Mouse (Mus musculus) myocyte (in vitro differentiated cells): ENCODE data around the gene Bmp2k.

Experiments used
- MYOG ChIP-seq, 3 experiments: IDR thresholded peaks; one replicate each; pipeline ENCODE4 v1.6.1; 2011; ENCODE audit warnings: control low read depth in 2 of 3, low read depth in 2 of 3, mild to moderate bottlenecking in 2 of 3; ENCODE audit not compliant: insufficient read length in 2 of 3, control insufficient read depth in 1 of 3, insufficient read depth in 1 of 3
- POLR2A ChIP-seq: IDR thresholded peaks from one replicate; pipeline ENCODE4 v1.6.1; 2011; ENCODE audit warnings: low read depth, mild to moderate bottlenecking, control low read depth, moderate library complexity; ENCODE audit not compliant: insufficient read length
- TCF12 ChIP-seq: IDR thresholded peaks from one replicate; pipeline ENCODE4 v1.6.1; 2011; ENCODE audit warnings: mild to moderate bottlenecking, control low read depth; ENCODE audit not compliant: poor library complexity, insufficient read depth, severe bottlenecking

DNA sequence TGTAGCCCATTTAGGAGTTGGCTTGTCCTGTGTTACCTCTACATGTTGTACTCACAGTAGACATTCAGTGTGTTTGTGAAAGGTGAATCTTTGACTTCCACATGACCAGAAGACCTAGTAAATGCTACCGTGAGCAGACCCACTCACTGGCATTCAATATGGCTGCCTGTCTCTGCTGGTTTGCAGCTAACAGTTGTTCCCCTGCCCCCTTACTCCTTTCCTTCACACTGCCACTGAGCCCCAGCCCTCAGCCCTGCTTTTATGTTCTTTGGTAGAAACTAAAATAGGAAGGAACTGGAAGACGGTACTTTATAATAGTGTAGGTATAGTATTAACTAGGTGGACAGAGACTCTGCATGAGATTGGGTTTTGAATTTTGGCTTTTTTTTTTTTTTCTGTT, 8.4 kb downstream of the Bmp2k start:
- TF ChIP-seq POLR2A (no peak), TCF12 (no peak), MYOG (IDR thresholded peaks at IDR 0.05; ENCODE audit: control insufficient read depth in 1 of 3, insufficient read depth in 1 of 3, insufficient read length in 2 of 3, low read depth in 2 of 3) (no peak)
